Mouse (Mus musculus) forebrain, embryonic 12.5 days (tissue): Measurements from ENCODE around the gene Enho. TPM values are rescaled to one million over a fixed set of nuclear protein-coding genes. Genes with fewer than 3 reads are reported as not detected.
A peak's percentile ranks its signal among the peaks of the same experiment; 100 is the strongest.

Experiments used
- ATAC-seq: fragments of 200-750 bp; cut with Nextera tagmentation; 2 replicates; pipeline ENCODE4 v1.8.0; 2017; ENCODE audit warnings: moderate TSS enrichment; ENCODE audit not compliant: low FRiP score
- H3K27ac ChIP-seq: fragments of 300-500 bp; sonication (generic); 2 replicates; pipeline ENCODE4 v1.5.1; 2016; ENCODE audit warnings: mild to moderate bottlenecking
- H3K27me3 ChIP-seq: fragments of 300-500 bp; sonication (generic); 2 replicates; pipeline ENCODE4 v1.6.1; 2016; ENCODE audit warnings: mild to moderate bottlenecking
- H3K36me3 ChIP-seq: fragments of 300-500 bp; sonication (generic); replicated peaks from 2 replicates; pipeline ENCODE4 v1.6.1; 2016; ENCODE audit warnings: mild to moderate bottlenecking
- H3K4me1 ChIP-seq: fragments of 300-500 bp; sonication (generic); 2 replicates; pipeline ENCODE4 v1.6.1; 2016
- H3K4me2 ChIP-seq: fragments of 300-500 bp; sonication (generic); 2 replicates; pipeline ENCODE4 v1.6.1; 2016; ENCODE audit warnings: mild to moderate bottlenecking, moderate library complexity
- H3K4me3 ChIP-seq: fragments of 300-500 bp; sonication (generic); replicated peaks from 2 replicates; pipeline ENCODE4 v1.5.1; 2016; ENCODE audit warnings: mild to moderate bottlenecking
- H3K9ac ChIP-seq: fragments of 300-500 bp; sonication (generic); 2 replicates; pipeline ENCODE4 v1.6.1; 2016; ENCODE audit warnings: mild to moderate bottlenecking
- H3K9me3 ChIP-seq: fragments of 300-500 bp; sonication (generic); 2 replicates; pipeline ENCODE4 v1.6.1; 2016
- WGBS: fragments of 180-500 bp; shearing (Covaris S2); methylation state at CpG from one replicate; pipeline ENCODE4 v1.1.7; 2016; 5-methylcytosine and 5-hydroxymethylcytosine counted together
- polyA plus RNA-seq: library from polyadenylated mRNA; unstranded; fragments of >200 nt; fragmentation: Nextera tagmentation; extraction: Ambion mirVana; gene quantifications from 2 replicates; pipeline ENCODE4 v1.2.1, GENCODE M21; 2016

Gene Enho
- polyA plus RNA-seq, 1 experiment from 2014 or later = 43.2 TPM

DNA sequence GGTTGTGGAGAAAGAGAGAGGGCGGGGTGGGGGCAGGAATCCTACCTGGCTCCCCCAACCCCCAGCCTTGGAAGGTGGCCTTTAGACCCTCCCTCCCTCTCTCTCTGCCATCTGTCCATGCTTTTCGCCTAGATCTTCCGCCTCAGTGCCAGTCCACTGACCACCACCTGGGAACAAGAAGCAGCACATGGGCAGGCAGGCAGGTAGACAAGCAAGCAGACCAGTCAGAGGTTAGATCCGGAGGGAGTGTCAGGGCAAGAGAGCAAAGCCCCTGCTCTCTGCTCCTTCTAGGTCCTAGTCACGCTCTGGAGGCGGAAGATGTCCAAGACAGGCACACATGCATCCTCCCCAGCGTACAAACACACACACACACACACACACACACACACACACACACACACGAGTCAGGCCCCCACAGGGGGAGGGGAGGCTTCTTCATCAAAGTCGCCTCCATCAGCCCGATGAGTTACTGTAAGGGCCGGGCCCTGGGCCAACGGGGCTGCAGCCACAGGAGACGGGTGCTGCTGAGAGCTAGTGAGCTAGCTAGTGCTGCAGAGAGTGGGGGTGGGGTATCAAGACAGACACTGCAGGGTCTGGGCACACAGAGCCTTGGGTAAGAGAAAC, 37.0 kb upstream of the Enho start:
- peaks cover 95% of the 10 kb centered on the region for H3K4me1 ChIP-seq
- no peak overlapping the region for H3K4me3 ChIP-seq
- WGBS = 43% methylated on average over 13 of the region's 13 CpGs
- H3K4me2 ChIP-seq = peak overlapping the region; percentile 11; the same call in 1 of the 2 replicates
- H3K27me3 ChIP-seq = peaks cover 11% of the 10 kb centered on the region; the same call in 1 of the 2 replicates
- ATAC-seq = peak; percentile 70
- H3K9ac ChIP-seq = peak overlapping the region; percentile 25
- H3K9me3 ChIP-seq = no peaks in the 10 kb centered on the region
- H3K27ac ChIP-seq = peak overlapping the region; percentile 47
- H3K36me3 ChIP-seq = peaks cover 11% of the 10 kb centered on the region

DNA sequence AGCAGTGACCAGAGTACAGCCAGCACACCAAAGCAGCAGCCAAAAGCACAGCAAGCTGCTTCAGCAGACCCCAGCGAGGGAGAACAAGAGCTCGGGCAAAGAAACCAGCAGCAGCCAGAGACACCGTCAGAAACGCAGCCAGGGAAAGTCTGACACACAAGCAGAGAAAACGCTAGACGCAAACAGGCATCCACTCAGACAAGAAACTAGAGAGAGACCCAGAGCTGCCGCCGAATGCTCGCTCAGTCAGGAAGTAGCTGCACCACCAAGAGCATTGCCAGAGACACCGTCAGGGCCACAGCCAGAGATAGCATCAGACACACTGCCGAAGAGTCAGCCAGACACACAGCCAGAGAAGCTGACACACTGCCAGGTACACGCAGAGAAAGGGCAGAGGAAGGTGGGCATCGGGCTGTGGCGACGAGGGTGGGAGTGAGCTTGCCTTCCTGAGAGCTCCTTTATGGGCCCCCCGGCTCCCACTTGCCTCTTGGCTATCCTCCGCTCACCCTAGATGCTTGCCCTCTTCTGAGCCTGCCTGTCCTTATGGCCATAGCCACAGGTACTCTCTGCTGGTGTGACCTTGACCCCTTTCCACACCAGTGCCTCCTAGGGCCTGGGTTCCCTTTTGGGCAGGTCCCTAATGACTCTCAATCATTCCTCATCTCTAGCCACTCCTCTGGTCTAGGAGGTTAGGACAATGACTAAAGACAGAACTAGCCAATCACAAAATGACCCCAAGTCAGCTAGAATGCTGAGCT, 36.3 kb upstream of the Enho start:
- no peak overlapping the region for H3K4me3 ChIP-seq
- peak overlapping the region; percentile 65 for H3K27ac ChIP-seq
- no peak for ATAC-seq
- no peaks in the 10 kb centered on the region for H3K9me3 ChIP-seq
- peaks cover 97% of the 10 kb centered on the region for H3K4me1 ChIP-seq
- peaks cover 11% of the 10 kb centered on the region for H3K36me3 ChIP-seq
- H3K27me3 ChIP-seq = peaks cover 11% of the 10 kb centered on the region; the same call in 1 of the 2 replicates
- 58% methylated on average over 17 of the region's 17 CpGs for WGBS
- H3K4me2 ChIP-seq = 0 out of 2 replicates have a peak overlapping the region, but pooled peaks have one; percentile 11
- peak overlapping the region; percentile 25; the same call in 1 of the 2 replicates for H3K9ac ChIP-seq

- WGBS = 42% methylated on average over 19 of the region's 19 CpGs
- Histone ChIP-seq H3K27ac (peak overlapping the region; percentile 94), H3K4me2 (peak overlapping the region; percentile 38), H3K9me3 (no peaks in the 10 kb centered on the region), H3K36me3 (peaks cover 20% of the 10 kb centered on the region), H3K27me3 (peaks cover 11% of the 10 kb centered on the region; the same call in 1 of the 2 replicates), H3K9ac (peak overlapping the region; percentile 48; the same call in 1 of the 2 replicates), H3K4me3 (no peak overlapping the region), H3K4me1 (peaks cover 82% of the 10 kb centered on the region)
- no peak for ATAC-seq
These were observed 33.1 kb upstream of the Enho start for GRCm38 (mm10) chr4:41673186-41673585.

DNA sequence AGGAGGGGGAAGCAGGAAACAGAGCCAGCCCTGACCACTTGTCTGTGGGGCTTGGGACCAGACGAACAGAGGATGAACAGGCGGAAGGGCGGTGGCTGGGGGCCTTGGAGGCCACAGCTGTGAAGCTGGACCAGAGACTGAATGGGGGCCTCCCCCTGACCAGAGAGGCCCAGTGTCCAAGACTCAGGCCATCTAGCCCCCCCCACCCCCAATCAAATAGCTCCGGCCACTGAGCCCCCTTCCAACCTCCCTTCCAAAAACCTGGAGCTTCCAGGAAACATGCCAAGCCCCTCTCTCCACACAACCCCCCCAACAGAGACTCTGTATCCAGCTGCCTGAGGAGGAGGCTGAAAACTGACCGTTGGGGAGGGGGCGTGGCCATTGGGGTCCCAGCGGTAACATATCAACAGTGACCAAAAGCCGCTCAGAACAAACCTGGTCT, 32.4 kb upstream of the Enho start:
- ATAC-seq = no peak
- WGBS = 9% methylated on average over 8 of the region's 8 CpGs
- peak overlapping the region; percentile 48 for H3K9ac ChIP-seq
- H3K4me3 ChIP-seq = peak overlapping the region; percentile 1; the same call in 1 of the 2 replicates
- peaks cover 26% of the 10 kb centered on the region for H3K36me3 ChIP-seq
- H3K4me1 ChIP-seq = peaks cover 75% of the 10 kb centered on the region
- H3K9me3 ChIP-seq = no peaks in the 10 kb centered on the region
- peaks cover 11% of the 10 kb centered on the region; the same call in 1 of the 2 replicates for H3K27me3 ChIP-seq
- peak overlapping the region; percentile 94 for H3K27ac ChIP-seq
- H3K4me2 ChIP-seq = peak overlapping the region; percentile 38

- WGBS = 2% methylated on average over 8 of the region's 8 CpGs
- Histone ChIP-seq H3K4me3 (peak overlapping the region; percentile 1), H3K27ac (peak overlapping the region; percentile 94), H3K9me3 (no peaks in the 10 kb centered on the region), H3K9ac (peak overlapping the region; percentile 48), H3K36me3 (peaks cover 28% of the 10 kb centered on the region), H3K4me2 (peak overlapping the region; percentile 38), H3K27me3 (peaks cover 10% of the 10 kb centered on the region; the same call in 1 of the 2 replicates), H3K4me1 (peaks cover 70% of the 10 kb centered on the region)
- peak; percentile 81 for ATAC-seq
These were observed 31.9 kb upstream of the Enho start for GRCm38 (mm10) chr4:41671963-41672480.

GRCm38 (mm10) chr4:41671500-41671899, 31.4 kb upstream of the Enho start:
- peak overlapping the region; percentile 94 for H3K27ac ChIP-seq
- H3K4me1 ChIP-seq = peaks cover 65% of the 10 kb centered on the region
- no peaks in the 10 kb centered on the region for H3K9me3 ChIP-seq
- H3K4me2 ChIP-seq = peak overlapping the region; percentile 38
- H3K27me3 ChIP-seq = peaks cover 10% of the 10 kb centered on the region; the same call in 1 of the 2 replicates
- H3K36me3 ChIP-seq = peaks cover 33% of the 10 kb centered on the region
- peak; percentile 36 for ATAC-seq
- H3K9ac ChIP-seq = peak overlapping the region; percentile 48; the same call in 1 of the 2 replicates
- WGBS = 12% methylated on average over 5 of the region's 5 CpGs
- H3K4me3 ChIP-seq = peak overlapping the region; percentile 1; the same call in 1 of the 2 replicates

- 76% methylated on average over 18 of the region's 18 CpGs for WGBS
These were observed 30.7 kb upstream of the Enho start for GRCm38 (mm10) chr4:41670836-41671235.

GRCm38 (mm10) chr4:41666646-41667045, 26.5 kb upstream of the Enho start:
- peaks cover 62% of the 10 kb centered on the region for H3K4me1 ChIP-seq
- H3K9me3 ChIP-seq = no peaks in the 10 kb centered on the region
- H3K9ac ChIP-seq = no peak overlapping the region
- no peak overlapping the region for H3K4me2 ChIP-seq
- H3K27ac ChIP-seq = no peak overlapping the region; the same call in 1 of the 2 replicates
- 85% methylated on average over 11 of the region's 11 CpGs for WGBS
- H3K4me3 ChIP-seq = no peak overlapping the region
- no peak for ATAC-seq
- H3K36me3 ChIP-seq = peaks cover 70% of the 10 kb centered on the region
- peaks cover 14% of the 10 kb centered on the region for H3K27me3 ChIP-seq

More at GRCm38 (mm10) chr4:41670836-41671235, 30.7 kb upstream of the Enho start:
- no peak overlapping the region for H3K4me2 ChIP-seq
- H3K9me3 ChIP-seq = no peaks in the 10 kb centered on the region
- no peak overlapping the region for H3K9ac ChIP-seq
- 0 out of 2 replicates have a peak, but pooled peaks cover 5% of the 10 kb centered on the region for H3K27me3 ChIP-seq
- peaks cover 37% of the 10 kb centered on the region for H3K36me3 ChIP-seq
- peak overlapping the region; percentile 94 for H3K27ac ChIP-seq
- H3K4me3 ChIP-seq = no peak overlapping the region
- ATAC-seq = no peak
- peaks cover 61% of the 10 kb centered on the region for H3K4me1 ChIP-seq

DNA sequence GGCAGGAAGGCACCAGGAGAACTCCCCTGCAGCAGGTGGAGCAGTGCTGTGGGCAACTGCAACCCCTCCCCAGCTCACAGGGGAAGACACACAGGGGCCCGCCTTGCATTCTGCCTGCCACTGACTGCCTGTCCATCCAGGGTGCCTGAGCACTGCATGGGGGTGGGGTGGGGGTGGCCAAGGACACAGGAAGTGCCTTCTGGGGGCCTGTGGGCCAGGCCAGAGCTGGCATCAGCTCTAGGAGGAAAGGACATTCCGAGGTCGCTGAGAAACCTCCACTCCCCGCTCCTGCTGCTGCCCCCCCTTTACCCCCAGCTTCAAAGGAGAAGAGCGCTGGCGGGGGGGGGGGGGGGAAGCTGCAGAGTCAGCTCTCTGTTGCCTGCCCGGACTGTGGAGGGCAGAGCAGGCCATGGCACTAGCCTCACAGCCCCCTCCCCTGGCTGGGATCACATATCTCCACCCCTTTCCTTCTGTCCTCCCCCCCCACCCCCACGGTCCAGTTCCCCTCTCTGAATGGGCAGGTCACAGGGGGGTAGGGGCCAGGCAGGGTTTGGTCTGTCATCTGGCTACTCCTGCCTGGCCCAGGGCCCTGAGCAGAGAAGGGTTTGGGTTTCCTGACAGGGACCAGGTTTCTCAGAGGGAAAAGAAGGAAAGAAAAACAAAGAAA, 25.0 kb upstream of the Enho start:
- WGBS = 10% methylated on average over 5 of the region's 8 CpGs
- Histone ChIP-seq H3K4me2 (0 out of 2 replicates have a peak overlapping the region, but pooled peaks have one; percentile 1), H3K27me3 (peaks cover 14% of the 10 kb centered on the region), H3K4me3 (no peak overlapping the region), H3K9ac (peak overlapping the region; percentile 5; the same call in 1 of the 2 replicates), H3K4me1 (peaks cover 63% of the 10 kb centered on the region), H3K9me3 (no peaks in the 10 kb centered on the region), H3K36me3 (peaks cover 60% of the 10 kb centered on the region), H3K27ac (peak overlapping the region; percentile 15)
- ATAC-seq = no peak

DNA sequence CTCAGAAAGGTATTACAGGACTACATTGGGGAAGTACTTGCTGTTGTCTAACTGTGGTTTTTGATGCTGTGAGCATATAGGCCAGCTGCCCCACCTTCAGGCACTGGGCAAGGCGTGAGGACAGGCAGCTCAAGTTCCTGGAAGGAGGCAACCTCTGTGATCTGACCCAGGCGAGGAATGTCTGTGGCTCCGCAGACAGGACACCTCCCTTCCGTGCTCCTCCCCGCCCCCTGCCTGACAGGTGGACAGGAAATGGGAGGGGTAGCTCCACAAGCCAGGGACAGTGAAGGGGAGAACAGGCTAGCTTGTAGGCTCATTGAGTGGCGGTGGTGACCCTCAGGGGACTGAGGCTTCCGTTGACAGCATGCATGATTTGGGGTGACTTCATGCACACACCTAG, 24.4 kb upstream of the Enho start:
- Histone ChIP-seq H3K4me2 (no peak overlapping the region), H3K4me1 (peaks cover 65% of the 10 kb centered on the region), H3K27me3 (peaks cover 14% of the 10 kb centered on the region), H3K27ac (peak overlapping the region; percentile 15; the same call in 1 of the 2 replicates), H3K9me3 (no peaks in the 10 kb centered on the region), H3K36me3 (peaks cover 59% of the 10 kb centered on the region), H3K4me3 (no peak overlapping the region), H3K9ac (no peak overlapping the region)
- 66% methylated on average over 7 of the region's 7 CpGs for WGBS
- ATAC-seq = no peak

GRCm38 (mm10) chr4:41663614-41664013, 23.5 kb upstream of the Enho start:
- ATAC-seq = no peak
- no peak overlapping the region for H3K4me3 ChIP-seq
- no peaks in the 10 kb centered on the region for H3K9me3 ChIP-seq
- no peak overlapping the region; the same call in 1 of the 2 replicates for H3K4me2 ChIP-seq
- peaks cover 23% of the 10 kb centered on the region for H3K27me3 ChIP-seq
- peaks cover 74% of the 10 kb centered on the region for H3K4me1 ChIP-seq
- H3K36me3 ChIP-seq = peaks cover 57% of the 10 kb centered on the region
- 70% methylated on average over 9 of the region's 9 CpGs for WGBS
- H3K27ac ChIP-seq = no peak overlapping the region
- 0 out of 2 replicates have a peak overlapping the region, but pooled peaks have one; percentile 21 for H3K9ac ChIP-seq
